Mouse (Mus musculus) CD4-positive, CD25-positive, alpha-beta regulatory T cell (primary cell): ENCODE measurements around the gene Vmn1r10. TPM values are rescaled to one million over a fixed set of nuclear protein-coding genes. Genes with fewer than 3 reads are reported as not detected.

Experiments
- polyA plus RNA-seq: library from polyadenylated mRNA; unstranded; fragments of 100-300 nt; shearing (Covaris generic); gene quantifications from one replicate; pipeline ENCODE4 v1.2.1, GENCODE M21; 2017

Gene Vmn1r10
- polyA plus RNA-seq = not detected

DNA sequence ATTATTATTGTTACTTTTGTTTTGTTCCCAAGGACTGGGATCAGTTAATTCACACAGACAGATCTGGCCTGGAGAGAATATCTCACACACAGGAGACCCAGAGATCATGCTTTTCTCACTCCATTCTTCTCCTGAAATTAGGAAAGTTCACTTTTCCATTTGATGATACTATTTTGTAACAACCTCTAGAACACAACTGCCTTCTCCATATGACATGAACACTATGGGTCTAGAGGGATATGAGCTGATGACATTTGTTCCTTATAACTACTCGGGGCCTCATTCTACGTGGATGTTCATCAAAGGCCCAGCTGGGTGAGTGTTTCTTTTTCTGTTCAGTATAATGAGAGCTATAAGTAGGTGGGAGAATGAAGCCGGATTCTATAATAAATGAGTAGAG lies at the start of gene Vmn1r10:
Vmn1r10 (plus strand) TSS at position 301 of the 400 bp plus-strand sequence.

DNA sequence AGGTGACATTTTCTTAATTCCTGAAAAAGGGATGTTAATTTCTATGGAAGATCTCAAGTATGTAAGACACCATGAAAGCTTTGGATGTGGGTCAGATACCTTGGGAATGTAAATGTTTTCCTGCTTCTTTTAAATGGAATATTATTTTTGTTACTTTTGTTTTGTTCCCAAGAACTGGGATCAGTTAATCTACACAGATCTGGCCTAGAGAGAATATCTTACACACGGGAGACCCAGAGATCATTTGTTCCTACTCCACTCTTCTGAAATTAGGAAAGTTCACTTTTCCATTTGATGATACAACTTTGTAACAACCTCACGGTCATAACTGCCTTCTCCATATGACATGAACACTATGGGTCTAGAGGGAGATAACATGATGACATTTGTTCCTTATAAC lies 42.8 kb upstream of the Vmn1r10 start, which contains the start of gene Vmn1r9:
Vmn1r9 (plus strand) TSS at position 301 of the 400 bp plus-strand sequence.

DNA sequence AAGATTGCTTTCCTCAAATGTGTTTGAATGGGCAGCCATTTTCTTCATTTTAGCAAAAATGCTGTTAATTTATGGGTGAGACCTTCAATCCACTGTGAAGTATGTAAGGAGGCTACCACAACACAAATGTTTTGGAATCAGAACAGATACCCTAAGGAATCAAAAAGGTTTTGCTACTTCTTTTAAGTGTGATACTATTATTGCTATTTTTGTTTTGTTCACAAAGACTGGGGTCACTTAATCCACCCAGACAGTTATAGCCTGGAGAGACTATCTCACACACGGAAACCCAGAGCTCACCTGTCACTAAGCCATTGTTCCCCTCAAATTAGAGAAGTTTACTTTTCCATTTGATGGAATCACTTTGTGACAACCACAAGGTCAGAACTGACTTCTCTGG lies 23.9 kb downstream of the Vmn1r10 start, which contains the start of gene Vmn1r11:
Vmn1r11 (plus strand) TSS at position 301 of the 400 bp plus-strand sequence.

DNA sequence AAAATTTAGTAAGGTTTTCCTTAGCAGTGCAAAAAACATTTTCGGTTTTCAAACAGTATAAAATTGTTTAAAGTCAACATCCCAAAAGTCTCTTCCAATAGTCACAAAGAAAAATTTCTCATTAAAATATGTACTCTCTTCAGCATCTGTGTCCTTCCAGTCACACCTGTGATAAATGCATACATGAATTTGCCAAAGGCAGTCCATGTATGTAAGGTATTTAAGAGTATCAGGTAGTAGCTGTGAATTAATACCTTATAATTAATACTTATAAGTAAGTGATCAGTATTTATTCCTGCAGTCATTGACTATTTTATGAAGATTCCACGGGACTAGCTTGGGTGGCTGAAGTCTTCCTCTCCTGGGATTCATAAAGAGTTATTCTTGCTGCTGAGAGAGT lies 47.4 kb downstream of the Vmn1r10 start, which contains the start of gene Vmn1r12:
Vmn1r12 (plus strand) TSS at position 301 of the 400 bp plus-strand sequence.

Other genes starting within 250 kb of the Vmn1r10 start
- gene Nt5c3, start 185.5 kb upstream of the Vmn1r10 start, polyA plus RNA-seq = 87.8 TPM
- 0.08 TPM for gene Vmn1r4, start 185.4 kb upstream of the Vmn1r10 start, polyA plus RNA-seq
- not detected for gene Vmn1r5, start 139.2 kb upstream of the Vmn1r10 start, polyA plus RNA-seq
- gene Vmn1r6, start 112.2 kb upstream of the Vmn1r10 start, polyA plus RNA-seq = 0.02 TPM
- gene Vmn1r7, start 84.1 kb upstream of the Vmn1r10 start, polyA plus RNA-seq = not detected
- not detected for gene Vmn1r8, start 77.2 kb upstream of the Vmn1r10 start, polyA plus RNA-seq
- not detected for gene Vmn1r9, start 42.7 kb upstream of the Vmn1r10 start, polyA plus RNA-seq
- not detected for gene Vmn1r11, start 24.0 kb downstream of the Vmn1r10 start, polyA plus RNA-seq
- 0.04 TPM for gene Vmn1r12, start 47.5 kb downstream of the Vmn1r10 start, polyA plus RNA-seq
- gene Vmn1r13, start 93.8 kb downstream of the Vmn1r10 start, polyA plus RNA-seq = 0.38 TPM
- 0.06 TPM for gene Vmn1r14, start 122.2 kb downstream of the Vmn1r10 start, polyA plus RNA-seq
- gene Vmn1r15, start 148.5 kb downstream of the Vmn1r10 start, polyA plus RNA-seq = not detected
- gene Vmn1r16, start 220.0 kb downstream of the Vmn1r10 start, polyA plus RNA-seq = not detected